Mouse (Mus musculus) layer of hippocampus, adult 8-10 months (tissue): ENCODE results near the gene Dusp8. TPM values are rescaled to one million over a fixed set of nuclear protein-coding genes. Genes with fewer than 3 reads are reported as not detected.
"Not testable (repeated sequence)": the region's sequence is repeated elsewhere in the genome, so short reads cannot be mapped to it uniquely, and the experiment has no call there.

Experiments used
- DNase-seq, 2 experiments: peaks; one replicate each; pipeline ENCODE4 v3.0.0; 2022; ENCODE audit warnings: low spot score in 2 of 2
- total RNA-seq, 4 experiments: library from RNA; stranded (reverse); gene quantifications; 2 replicates each; pipeline ENCODE4 v1.2.4; 2022

The Dusp8 gene
- total RNA-seq, result 100 to 1,000 TPM; 103 to 110 (median 106) TPM

DNA sequence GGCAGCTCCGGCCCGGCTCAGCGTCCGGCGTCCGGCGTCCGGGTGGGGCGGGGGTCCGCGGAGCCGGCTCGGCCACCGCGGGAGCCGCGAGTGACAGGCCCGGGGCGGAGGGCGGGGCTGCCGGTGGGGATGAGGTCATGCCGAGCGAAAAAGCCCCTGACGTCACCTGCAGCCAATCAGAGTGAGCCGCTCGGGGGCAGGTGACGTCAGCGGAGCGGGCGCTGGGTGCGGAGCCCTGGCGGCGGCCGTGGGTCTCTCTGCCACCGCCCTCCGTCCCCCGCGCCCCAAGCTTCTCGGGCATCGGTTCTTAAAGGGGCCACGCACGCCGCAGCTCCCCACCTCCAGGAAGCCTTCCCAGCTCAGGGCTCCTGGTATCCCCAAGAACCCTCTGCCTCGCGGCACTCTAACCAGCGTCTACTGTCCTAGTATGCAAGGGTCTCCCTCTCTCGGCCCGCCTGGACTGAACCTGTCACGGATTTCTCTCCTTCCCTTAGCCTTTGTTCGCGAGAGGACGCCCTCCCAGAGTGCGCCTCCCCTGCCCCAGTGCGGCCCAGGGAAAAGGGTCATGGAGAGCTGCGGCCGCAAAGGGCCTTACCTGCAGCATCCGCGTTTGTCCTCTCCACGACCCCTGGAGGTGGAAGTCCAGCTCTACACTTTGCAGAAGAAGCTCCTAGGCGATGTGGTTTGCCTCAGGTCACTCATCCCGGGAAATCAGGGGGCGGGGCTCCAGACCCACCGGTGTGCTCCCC is at the start of gene Dusp8:
Gene Dusp8, minus strand, starts transcription at position 661 of the 749 bp plus-strand sequence.
- peak; percentile 90 to 94 for DNase-seq

DNA sequence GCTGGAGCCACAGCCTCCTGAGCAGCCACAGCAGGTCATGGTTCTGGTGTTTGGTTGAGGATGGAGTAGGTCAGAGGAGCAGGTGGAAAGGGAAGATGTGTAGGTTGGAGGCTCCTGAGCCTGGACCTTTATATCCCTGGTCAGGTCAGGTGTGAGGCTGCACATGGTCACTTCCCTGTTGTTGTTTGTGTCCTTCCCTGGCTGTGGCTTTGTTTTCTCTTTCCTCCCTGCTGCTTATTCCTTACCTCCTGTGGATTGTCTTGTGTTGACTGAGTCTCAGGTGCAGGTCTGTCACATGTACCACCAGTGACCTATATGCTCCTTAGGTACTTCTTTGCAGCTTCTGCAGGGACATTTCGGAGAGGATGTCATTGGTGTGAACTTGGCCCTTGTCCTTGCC is 48.9 kb upstream of the Dusp8 start, which contains the start of gene Gm45337:
Gene Gm45337, minus strand, starts transcription at position 101 of the 400 bp plus-strand sequence.
- no peak for DNase-seq

DNA sequence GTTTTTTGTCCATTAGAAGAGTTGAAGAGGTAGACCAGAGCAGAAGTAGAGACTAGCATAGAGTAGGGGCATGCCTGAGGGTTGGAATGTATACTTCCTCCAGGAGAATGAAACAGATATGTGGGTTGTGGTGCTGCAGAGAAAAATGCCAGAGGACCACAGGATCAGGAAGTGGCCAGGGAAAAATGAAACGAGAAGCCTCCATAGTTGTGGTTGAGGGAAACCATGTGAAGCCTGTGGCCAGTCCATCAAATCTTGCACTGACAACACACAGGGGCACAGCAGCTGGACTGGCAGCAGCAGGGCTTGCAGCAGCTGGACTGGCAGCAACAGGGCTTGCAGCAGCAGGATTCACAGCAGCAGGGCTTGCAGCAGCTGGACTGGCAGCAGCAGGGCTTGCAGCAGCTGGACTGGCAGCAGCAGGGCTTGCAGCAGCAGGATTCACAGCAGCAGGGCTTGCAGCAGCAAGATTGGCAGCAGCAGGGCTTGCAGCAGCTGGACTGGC is 47.9 kb upstream of the Dusp8 start:
- not testable (repeated sequence) for DNase-seq

DNA sequence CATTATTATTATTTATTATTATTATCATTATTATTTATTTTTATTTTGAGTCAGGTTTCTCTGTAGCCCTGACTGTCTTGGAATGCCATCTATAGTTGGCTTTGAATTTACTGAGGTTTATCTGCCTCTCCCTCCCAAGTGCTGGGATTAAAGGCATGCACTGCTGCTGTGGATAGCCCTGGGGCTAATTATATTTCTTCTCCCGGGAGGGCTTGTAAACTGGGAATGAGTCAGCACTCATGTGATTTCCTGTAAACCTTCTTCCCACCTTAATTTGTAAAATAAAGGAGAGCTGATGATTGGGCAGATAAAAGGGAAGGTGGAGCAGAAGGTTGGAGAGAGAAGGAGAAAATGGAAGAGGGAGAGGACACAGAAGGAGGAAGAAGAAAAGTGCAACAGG is 45.1 kb upstream of the Dusp8 start:
- no peak for DNase-seq

DNA sequence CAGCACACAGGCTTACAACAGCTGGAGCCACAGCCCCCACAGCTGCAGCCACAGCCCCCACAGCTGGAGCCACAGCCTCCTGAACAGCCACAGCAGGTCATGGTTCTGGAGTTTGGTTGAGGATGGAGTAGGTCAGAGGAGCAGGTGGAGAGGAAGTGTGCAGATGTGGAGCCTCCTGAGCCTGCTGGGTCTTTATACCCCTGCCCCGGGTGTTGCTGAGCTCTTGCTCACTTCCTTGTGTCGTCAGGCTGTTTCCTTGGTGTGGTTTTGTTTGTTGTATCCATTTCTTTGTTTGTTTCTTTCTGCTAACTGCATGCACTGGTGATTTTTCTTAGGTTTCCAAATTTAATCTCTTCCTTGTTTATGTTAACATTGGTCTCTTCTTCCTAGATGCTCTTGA is 40.3 kb upstream of the Dusp8 start, which contains the start of gene Gm39115:
Gene Gm39115, minus strand, starts transcription at position 101 of the 400 bp plus-strand sequence.
- not testable (repeated sequence) for DNase-seq

DNA sequence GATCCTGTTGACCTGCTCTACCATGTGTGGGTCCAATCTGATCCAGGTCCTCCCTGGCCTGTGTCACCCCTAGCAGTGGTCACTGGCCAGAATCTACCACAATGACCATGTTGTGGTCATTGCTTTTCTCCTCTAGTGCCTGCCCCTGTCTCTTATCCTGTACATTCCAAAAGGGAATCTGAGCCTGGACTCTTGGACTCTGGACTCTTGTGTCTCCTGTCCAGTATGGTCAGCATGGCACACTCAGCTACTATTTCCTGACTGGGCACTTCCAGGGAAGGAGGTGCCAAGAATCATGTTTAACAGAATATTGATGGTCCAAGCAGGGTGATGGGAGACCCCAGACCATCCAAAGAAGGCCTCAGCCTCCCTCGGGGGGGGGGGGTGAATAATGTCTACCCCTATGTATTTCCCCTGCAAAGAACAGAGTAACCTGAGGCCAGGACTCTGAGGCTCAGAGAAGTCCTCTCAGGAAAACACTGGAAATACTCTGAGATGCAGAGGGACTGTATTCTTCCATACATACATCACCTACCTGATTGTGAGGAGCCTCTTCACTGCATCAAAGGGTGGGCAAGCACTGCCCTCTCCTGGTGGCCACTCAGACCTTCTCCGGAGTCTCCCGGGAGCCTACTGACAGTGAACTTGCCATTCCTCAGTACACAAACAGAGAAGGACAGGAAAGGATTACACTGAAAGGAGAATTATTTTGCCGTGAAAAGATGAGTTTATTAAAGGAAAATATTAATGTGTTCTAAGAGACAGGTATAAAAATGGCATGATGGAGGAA is 38.8 kb upstream of the Dusp8 start:
- peak in 1 of 2 experiments; percentile 19 for DNase-seq

DNA sequence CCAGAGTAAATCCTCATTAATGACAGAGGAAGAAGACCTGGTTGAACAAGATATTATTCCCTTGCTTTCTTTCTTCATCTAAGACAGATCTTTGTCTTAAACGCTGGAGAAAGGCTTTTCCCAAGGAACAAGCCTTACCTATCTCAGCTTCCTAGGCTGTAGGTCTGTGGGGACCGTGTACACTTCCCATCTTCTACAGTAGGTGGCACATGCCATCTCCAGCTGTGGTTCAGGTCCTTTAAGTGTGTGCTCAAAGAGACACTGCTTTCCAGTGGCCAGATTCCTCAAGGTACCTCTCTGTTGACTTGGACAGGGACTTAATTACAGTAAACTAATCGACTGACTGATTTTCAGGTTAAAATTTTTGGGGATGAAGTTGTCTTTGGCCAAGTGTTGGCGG is 33.2 kb upstream of the Dusp8 start:
- no peak for DNase-seq

DNA sequence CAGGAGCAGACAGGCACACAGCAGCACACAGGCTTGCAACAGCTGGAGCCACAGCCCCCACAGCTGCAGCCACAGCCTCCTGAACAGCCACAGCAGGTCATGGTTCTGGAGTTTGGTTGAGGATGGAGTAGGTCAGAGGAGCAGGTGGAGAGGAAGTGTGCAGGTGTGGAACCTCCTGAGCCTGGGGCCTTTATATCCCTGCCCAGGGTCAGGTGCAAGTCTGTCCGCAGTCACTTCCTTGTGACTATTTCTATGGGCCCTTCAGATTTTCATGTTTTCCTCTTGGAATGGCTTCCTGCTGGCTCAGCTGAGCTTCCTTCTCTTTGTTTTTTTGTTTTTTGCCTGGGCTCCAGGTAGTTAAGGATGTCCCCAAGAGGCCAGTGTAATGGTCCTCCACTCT is 25.0 kb upstream of the Dusp8 start, which contains the start of gene Gm45618:
Gene Gm45618, minus strand, starts transcription at position 101 of the 400 bp plus-strand sequence.
- not testable (repeated sequence) for DNase-seq

DNA sequence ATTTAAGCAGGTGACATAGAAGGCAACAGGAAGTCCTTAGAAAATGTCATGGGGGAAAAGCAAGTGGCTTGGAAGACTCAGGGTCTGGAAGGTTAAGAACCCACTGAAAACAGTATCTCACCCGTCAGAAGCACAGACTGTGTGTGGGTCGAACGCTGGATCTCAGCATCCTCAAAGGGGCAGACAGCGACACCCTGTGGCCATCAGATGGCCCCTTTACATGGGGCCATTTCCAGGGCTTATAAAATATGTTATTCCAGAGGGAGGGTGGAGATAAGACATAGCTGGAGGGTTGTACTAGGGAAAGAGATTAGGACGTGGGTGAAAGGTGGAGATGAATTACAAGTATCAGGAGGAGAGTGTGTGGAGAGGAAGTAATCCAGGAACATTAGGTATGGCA is 24.0 kb upstream of the Dusp8 start:
- no peak for DNase-seq

DNA sequence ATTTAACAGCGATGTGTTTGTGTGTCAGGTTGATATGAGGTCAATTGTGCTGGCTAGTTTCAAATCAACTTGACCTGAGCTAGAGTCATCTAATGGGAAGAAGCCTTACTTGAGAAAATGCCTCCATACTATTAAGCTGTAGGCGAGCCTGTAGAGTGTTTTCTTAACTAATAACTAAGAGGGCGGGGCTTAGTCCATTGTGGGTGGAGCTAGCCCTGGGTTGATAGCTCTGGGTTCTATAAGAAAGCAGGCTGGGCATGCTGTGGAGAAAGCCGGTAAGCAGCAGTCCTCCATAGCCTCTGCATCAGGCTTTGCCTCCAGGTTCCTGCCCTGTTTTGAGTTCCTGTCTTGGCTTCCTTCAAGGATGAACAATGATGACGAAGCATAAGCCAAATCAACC is 9.1 kb upstream of the Dusp8 start:
- no peak for DNase-seq

DNA sequence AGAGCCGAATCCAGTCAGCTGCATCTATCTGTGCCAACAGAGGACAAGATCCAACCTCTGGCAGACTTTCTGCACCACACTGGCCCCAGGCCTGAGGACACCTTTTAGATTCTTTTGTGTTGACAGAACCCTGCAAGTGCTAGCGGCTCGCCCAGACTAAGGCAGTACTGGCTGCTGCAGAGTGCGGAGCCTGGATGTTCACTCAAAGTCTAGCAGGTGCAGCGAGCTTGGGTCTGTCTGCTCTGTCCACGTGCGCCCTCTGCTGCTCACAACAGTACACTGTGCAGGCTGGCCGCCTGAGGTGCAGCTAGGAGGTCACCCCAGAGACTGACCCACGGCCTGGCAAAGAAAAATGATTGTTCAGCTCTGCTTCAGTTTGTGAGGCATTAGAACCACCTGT is 2.1 kb upstream of the Dusp8 start:
- DNase-seq, result peak in 1 of 2 experiments; percentile 84

DNA sequence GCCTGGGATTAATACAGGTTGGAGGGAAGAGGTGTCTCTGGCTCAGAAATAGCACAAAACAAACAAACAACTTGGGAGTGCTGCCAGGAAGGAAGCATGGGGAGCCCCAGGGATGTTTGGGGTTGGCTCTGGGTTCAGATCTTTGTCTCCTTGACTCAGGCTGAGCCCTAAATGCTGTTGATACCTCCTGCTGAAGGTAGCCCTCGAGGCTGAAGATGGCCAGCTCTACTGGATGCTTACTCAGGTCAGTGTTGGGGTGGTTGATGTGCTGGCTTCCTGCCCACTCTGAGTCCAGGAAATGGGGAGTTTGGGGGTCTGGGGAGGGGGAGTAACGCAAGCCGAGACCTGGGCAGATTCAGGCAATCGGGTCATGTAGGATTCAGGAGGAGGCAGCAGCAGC is 1.1 kb upstream of the Dusp8 start:
- no peak for DNase-seq

DNA sequence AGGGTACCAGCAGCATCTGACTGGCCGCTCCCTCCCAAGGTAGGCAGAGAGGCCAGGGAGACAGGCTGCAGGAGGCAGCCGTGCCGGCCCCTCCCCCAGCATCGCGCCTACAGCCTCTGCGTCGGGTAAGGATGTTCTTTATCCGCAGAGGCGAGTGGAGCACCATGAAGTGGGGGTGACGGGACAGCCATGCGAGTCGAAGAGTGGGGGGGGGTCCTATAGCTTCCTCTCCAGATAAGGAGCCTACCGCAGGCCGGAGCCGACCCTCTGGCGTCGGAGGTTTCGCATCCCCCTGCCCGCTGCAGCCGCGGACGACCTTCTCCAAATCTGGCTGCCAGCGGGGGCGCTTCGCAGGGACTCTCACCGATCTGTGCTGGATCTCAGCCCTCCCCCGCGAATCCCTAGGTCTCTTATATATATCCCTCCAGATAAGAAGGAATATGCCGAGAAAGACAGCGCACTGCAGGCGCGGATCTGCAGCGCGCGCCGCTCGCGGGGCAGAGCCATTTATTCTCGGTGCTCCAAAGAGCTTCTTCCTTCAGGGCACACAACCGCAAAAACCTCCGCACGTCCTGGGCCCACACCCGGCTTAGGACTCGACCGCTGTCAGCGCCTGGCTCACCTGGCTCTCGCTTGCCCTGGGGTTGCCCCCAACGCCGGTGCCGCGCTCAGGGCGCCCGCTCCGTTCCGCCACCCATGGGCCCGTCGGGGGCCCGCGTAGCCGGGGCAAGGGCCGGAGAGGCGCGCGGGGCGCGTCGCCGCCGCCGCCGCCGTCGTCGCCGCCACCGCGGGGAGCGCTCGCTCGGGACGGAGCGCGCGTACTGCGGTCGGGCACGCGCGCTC is 1.1 kb downstream of the Dusp8 start:
- peak in 1 of 2 experiments; percentile 57 for DNase-seq

DNA sequence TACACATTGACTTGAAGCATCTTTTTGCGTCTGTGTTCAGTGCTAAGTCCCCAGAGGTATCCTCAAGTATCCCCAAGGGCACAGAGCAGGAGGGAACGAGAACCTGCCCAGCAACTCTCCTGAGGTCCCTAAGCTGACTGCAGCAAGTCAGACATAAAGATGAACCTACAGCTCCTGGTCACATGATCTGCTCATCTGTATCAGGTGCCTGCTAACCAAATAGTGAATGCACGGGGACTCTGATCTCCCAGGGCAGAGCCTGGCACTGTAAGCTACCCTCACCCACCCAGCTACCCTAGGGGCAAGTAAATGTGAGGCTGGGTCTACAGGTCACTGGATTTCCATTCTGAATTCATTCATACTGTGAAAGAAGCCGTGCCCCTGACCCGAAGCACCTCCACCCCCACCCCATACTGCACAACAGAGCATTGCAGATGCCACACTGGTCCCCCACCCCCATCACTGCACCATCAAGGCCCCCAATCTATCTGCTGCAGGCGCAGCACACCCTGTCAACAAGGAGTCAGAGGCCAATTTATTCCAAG is 1.9 kb downstream of the Dusp8 start:
- no peak for DNase-seq

DNA sequence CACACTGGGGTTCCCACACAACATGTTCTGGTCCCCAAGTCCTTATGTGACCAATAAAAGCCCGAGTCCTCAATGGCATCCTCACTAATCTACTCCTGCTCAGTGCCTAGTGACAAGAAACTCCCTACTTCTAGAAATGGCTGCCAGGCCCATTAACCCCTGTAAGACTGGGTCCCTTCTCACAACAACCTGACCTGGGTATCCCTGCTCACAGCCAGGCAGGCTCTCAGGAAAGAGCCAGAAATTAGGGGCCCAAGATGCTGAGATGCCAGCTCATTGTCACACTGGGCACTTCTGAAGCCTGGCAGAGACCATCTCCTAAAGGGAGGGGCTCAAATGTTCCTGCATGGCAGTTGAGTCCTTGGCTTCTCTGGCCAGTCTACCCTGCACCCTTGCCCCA is 2.7 kb downstream of the Dusp8 start:
- DNase-seq, result no peak

DNA sequence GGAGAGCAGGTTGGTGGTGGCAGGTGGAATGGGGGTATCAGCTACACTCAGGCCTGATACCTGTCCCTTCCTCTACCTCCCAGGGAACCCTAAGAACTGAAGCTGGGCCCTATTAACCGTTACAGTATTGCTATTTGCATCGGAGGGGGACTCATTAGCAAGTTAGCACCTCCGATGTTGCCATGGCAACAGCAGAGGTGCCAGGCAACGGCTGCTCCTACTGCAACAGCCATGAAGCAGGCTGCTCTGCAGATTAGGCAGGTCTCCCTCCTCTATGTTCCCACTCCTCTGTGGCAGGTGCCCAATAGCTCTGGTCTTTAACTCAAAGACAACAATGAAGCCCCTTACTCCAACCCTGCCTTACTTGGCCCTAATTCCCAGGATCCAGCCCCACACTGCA is 3.8 kb downstream of the Dusp8 start:
- peak in 1 of 2 experiments; percentile 49 for DNase-seq

DNA sequence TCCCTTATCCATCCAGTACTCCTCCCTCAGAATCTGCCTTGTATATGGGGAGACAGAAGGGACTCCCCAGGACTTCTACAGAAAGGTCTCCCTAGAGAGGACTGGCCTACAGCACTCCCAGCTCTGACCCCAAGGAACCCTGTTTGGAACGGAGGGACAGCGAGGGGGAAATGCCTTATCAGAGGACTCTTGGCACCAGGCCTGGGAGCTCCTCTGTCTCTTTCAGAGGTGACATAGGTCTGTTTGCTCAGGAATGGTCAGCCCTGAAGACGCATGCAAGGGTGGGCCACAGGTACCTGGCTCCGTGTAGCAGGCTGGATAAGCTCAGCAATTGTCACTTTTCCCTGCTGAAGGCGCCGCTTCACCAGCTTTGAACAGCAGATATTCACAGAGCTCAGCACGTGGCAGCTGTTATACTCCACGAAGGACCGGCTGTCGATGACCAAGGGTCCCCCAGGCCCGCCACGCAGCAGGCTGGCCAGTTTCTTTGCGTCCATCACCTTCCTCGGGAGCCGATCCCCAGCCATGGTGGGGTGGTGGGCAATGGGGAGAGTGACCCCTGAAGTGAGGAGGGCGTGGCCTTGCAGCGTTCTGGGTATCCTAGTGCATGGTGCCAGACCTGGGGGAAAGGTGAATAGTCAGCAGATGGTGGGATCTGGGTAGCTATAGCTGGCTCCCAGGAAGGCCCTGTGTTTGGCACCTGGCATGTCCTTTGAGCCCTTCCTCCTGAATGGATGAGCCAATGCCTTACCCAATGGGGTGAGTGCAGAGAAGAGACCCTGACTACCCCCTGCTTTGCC is 5.8 kb downstream of the Dusp8 start:
- DNase-seq, result no peak

DNA sequence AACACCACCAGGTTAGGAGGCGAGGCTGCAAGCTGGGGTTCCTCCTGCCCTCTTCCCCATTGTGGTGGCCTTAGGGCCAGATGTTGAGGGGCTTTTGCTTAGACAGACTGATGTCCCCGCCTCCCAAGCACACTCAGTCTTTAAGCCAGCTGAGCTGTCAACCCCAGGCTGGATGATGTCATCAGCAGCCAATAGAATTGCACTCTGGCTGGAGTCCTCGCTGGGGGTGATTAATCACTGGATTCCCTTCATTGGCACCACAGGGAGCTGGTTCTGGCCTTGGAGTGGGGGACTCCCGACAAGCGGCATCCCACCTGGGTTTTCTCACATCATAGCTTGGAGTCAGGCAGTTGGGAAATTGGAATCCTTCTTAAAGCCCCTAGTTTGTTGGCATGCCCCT is 6.8 kb downstream of the Dusp8 start:
- peak; percentile 65 to 72 for DNase-seq

DNA sequence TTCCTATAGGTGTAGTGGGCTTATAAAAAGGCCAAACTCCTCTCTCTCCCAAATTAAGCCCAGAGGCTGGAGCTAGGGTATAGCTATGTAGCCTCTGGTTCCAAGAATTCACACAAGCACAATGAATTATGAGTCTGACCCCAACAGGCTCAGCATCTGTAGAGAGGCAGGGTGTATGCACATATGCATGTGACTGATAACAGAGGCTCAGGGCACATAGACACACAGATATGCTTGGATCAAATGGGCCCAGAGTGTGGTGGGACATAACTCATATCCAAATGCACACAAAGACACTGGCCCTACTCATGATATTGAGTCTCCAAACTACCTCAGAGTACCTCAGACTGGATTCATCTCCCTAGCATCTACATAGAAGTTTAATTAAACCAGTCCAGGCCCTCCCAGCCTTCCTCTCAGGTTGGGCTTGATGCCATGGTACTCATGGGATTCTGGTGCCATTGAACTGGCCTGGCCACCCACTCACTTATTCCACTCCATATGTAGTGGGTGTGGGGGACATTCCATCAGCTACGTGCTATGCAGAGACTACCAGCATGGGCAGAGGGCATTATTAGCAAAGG is 8.5 kb downstream of the Dusp8 start:
- no peak for DNase-seq
